Mouse (Mus musculus): ENCODE measurements around the gene Slc27a5. TPM values are rescaled to one million over a fixed set of nuclear protein-coding genes. Genes with fewer than 3 reads are reported as not detected.

Gene Slc27a5
- polyA plus RNA-seq, 1 experiment from 2014 or later, result not detected

GRCm38 (mm10) chr7:13022773-13023535 lies 25.0 kb upstream of the Slc27a5 start:
- Histone ChIP-seq H3K9me3 (no peaks in the 10 kb centered on the region), H3K4me1 (peaks cover 20% of the 10 kb centered on the region), H3K9ac (peak overlapping the region; percentile 98), H3K27me3 (no peaks in the 10 kb centered on the region), H3K27ac (peak overlapping the region; percentile 99), H3K4me2 (peak overlapping the region; percentile 81), H3K36me3 (peaks cover 19% of the 10 kb centered on the region), H3K4me3 (peak overlapping the region; percentile 96)
- peak; percentile 70 for ATAC-seq (ENCODE audit: borderline replicate concordance, extremely low read depth, low FRiP score, low TSS enrichment)
- WGBS, result 3% methylated on average over 31 of the region's 31 CpGs

GRCm38 (mm10) chr7:13015217-13015616 lies 17.2 kb upstream of the Slc27a5 start:
- ATAC-seq (ENCODE audit: borderline replicate concordance, extremely low read depth, low FRiP score, low TSS enrichment), result no peak
- H3K27ac ChIP-seq, result no peak overlapping the region
- no peak overlapping the region for H3K4me3 ChIP-seq
- 74% methylated on average over 1 of the region's 1 CpGs for WGBS
- no peaks in the 10 kb centered on the region for H3K36me3 ChIP-seq
- no peak overlapping the region for H3K4me2 ChIP-seq
- no peak overlapping the region for H3K9ac ChIP-seq
- no peaks in the 10 kb centered on the region for H3K9me3 ChIP-seq
- H3K27me3 ChIP-seq, result no peaks in the 10 kb centered on the region
- H3K4me1 ChIP-seq, result peaks cover 6% of the 10 kb centered on the region

GRCm38 (mm10) chr7:13014275-13014839 lies 16.4 kb upstream of the Slc27a5 start:
- 38% methylated on average over 6 of the region's 6 CpGs for WGBS
- Histone ChIP-seq H3K27me3 (no peaks in the 10 kb centered on the region), H3K4me3 (no peak overlapping the region), H3K27ac (no peak overlapping the region), H3K36me3 (no peaks in the 10 kb centered on the region), H3K4me2 (no peak overlapping the region), H3K9ac (no peak overlapping the region), H3K9me3 (no peaks in the 10 kb centered on the region), H3K4me1 (peaks cover 6% of the 10 kb centered on the region)
- ATAC-seq (ENCODE audit: borderline replicate concordance, extremely low read depth, low FRiP score, low TSS enrichment), result no peak

- no peaks in the 10 kb centered on the region for H3K9me3 ChIP-seq
- no peaks in the 10 kb centered on the region for H3K27me3 ChIP-seq
- WGBS, result 72% methylated on average over 4 of the region's 4 CpGs
- H3K27ac ChIP-seq, result no peak overlapping the region
- H3K4me2 ChIP-seq, result no peak overlapping the region
- no peak overlapping the region for H3K4me3 ChIP-seq
- ATAC-seq (ENCODE audit: borderline replicate concordance, extremely low read depth, low FRiP score, low TSS enrichment), result no peak
- H3K9ac ChIP-seq, result no peak overlapping the region
- peaks cover 6% of the 10 kb centered on the region for H3K4me1 ChIP-seq
- H3K36me3 ChIP-seq, result no peaks in the 10 kb centered on the region
Observed at GRCm38 (mm10) chr7:13013671-13014070, 15.7 kb upstream of the Slc27a5 start.

GRCm38 (mm10) chr7:13010005-13010908 lies 12.3 kb upstream of the Slc27a5 start, which contains the start of gene Zbtb45:
TSS of gene Zbtb45 (minus strand) at chr7:13010034.
- H3K4me1 ChIP-seq, result peaks cover 10% of the 10 kb centered on the region
- 10% methylated on average over 26 of the region's 26 CpGs for WGBS
- H3K36me3 ChIP-seq, result peaks cover 27% of the 10 kb centered on the region
- H3K27me3 ChIP-seq, result no peaks in the 10 kb centered on the region
- H3K27ac ChIP-seq, result peak within 1 kb of the TSS; percentile 97
- peak within 1 kb of the TSS; percentile 84 for H3K4me2 ChIP-seq
- peak within 1 kb of the TSS; percentile 86 for H3K9ac ChIP-seq
- ATAC-seq (ENCODE audit: borderline replicate concordance, extremely low read depth, low FRiP score, low TSS enrichment), result no peak
- peak within 1 kb of the TSS; percentile 74 for H3K4me3 ChIP-seq
- H3K9me3 ChIP-seq, result no peaks in the 10 kb centered on the region

GRCm38 (mm10) chr7:13009143-13010004 lies 11.4 kb upstream of the Slc27a5 start:
- Histone ChIP-seq H3K4me3 (peak overlapping the region; percentile 74), H3K4me1 (peaks cover 10% of the 10 kb centered on the region), H3K27me3 (no peaks in the 10 kb centered on the region), H3K9ac (peak overlapping the region; percentile 86), H3K9me3 (no peaks in the 10 kb centered on the region), H3K4me2 (peak overlapping the region; percentile 84), H3K36me3 (peaks cover 34% of the 10 kb centered on the region), H3K27ac (peak overlapping the region; percentile 97)
- peak; percentile 89 for ATAC-seq (ENCODE audit: borderline replicate concordance, extremely low read depth, low FRiP score, low TSS enrichment)
- WGBS, result under 1% methylated on average over 42 of the region's 42 CpGs

- Histone ChIP-seq H3K4me2 (no peak overlapping the region), H3K9me3 (no peaks in the 10 kb centered on the region), H3K27me3 (no peaks in the 10 kb centered on the region), H3K4me3 (no peak overlapping the region), H3K27ac (no peak overlapping the region), H3K4me1 (peaks cover 10% of the 10 kb centered on the region), H3K9ac (no peak overlapping the region), H3K36me3 (peaks cover 34% of the 10 kb centered on the region)
- 52% methylated on average over 57 of the region's 57 CpGs for WGBS
- no peak for ATAC-seq (ENCODE audit: borderline replicate concordance, extremely low read depth, low FRiP score, low TSS enrichment)
Observed at GRCm38 (mm10) chr7:13007341-13008092, 9.5 kb upstream of the Slc27a5 start.

GRCm38 (mm10) chr7:13006531-13006930 lies 8.5 kb upstream of the Slc27a5 start:
- no peak overlapping the region for H3K27ac ChIP-seq
- no peaks in the 10 kb centered on the region for H3K9me3 ChIP-seq
- WGBS, result 86% methylated on average over 10 of the region's 10 CpGs
- H3K27me3 ChIP-seq, result no peaks in the 10 kb centered on the region
- ATAC-seq (ENCODE audit: borderline replicate concordance, extremely low read depth, low FRiP score, low TSS enrichment), result no peak
- no peak overlapping the region for H3K4me2 ChIP-seq
- H3K9ac ChIP-seq, result no peak overlapping the region
- no peak overlapping the region for H3K4me3 ChIP-seq
- H3K36me3 ChIP-seq, result peaks cover 34% of the 10 kb centered on the region
- H3K4me1 ChIP-seq, result peaks cover 10% of the 10 kb centered on the region

- Histone ChIP-seq H3K4me2 (no peak overlapping the region), H3K27ac (no peak overlapping the region), H3K9ac (no peak overlapping the region), H3K27me3 (no peaks in the 10 kb centered on the region), H3K36me3 (peaks cover 34% of the 10 kb centered on the region), H3K4me1 (peaks cover 10% of the 10 kb centered on the region), H3K4me3 (no peak overlapping the region), H3K9me3 (no peaks in the 10 kb centered on the region)
- no peak for ATAC-seq (ENCODE audit: borderline replicate concordance, extremely low read depth, low FRiP score, low TSS enrichment)
- WGBS, result 90% methylated on average over 17 of the region's 17 CpGs
Observed at GRCm38 (mm10) chr7:13006011-13006410, 8.0 kb upstream of the Slc27a5 start.

- H3K4me1 ChIP-seq, result peaks cover 2% of the 10 kb centered on the region; the same call in 1 of the 2 replicates
- peaks cover 34% of the 10 kb centered on the region for H3K36me3 ChIP-seq
- no peaks in the 10 kb centered on the region for H3K27me3 ChIP-seq
- no peak overlapping the region for H3K4me2 ChIP-seq
- H3K4me3 ChIP-seq, result no peak overlapping the region
- no peak for ATAC-seq (ENCODE audit: borderline replicate concordance, extremely low read depth, low FRiP score, low TSS enrichment)
- no peak overlapping the region for H3K9ac ChIP-seq
- WGBS, result 74% methylated on average over 5 of the region's 5 CpGs
- H3K9me3 ChIP-seq, result no peaks in the 10 kb centered on the region
- no peak overlapping the region for H3K27ac ChIP-seq
Observed at GRCm38 (mm10) chr7:13003380-13003779, 5.4 kb upstream of the Slc27a5 start.
